Mouse (Mus musculus) hindbrain, embryonic 15.5 days (tissue): ENCODE measurements at regions not wholly inside any gene's neighbourhood (a gene's known extent, or its start where the extent isn't known, plus 50 kb on each side); places are given as distances from the start of the nearest gene placed in this dataset.
A peak's percentile ranks its signal among the peaks of the same experiment; 100 is the strongest.
"Not testable (repeated sequence)": the region's sequence is repeated elsewhere in the genome, so short reads cannot be mapped to it uniquely, and the experiment has no call there.

Source experiments
- ATAC-seq: fragments of 200-750 bp; cut with Nextera tagmentation; 2 replicates; pipeline ENCODE4 v1.8.0; 2017; ENCODE audit warnings: low read depth, moderate number of reproducible peaks, moderate TSS enrichment; ENCODE audit not compliant: low FRiP score
- H3K27ac ChIP-seq: fragments of 300-500 bp; sonication (generic); replicated peaks from 2 replicates; pipeline ENCODE4 v1.5.1; 2015; ENCODE audit warnings: mild to moderate bottlenecking, inconsistent platforms
- H3K27me3 ChIP-seq: fragments of 300-500 bp; sonication (generic); 2 replicates; pipeline ENCODE4 v1.6.1; 2015; ENCODE audit warnings: control low read depth, inconsistent platforms
- H3K36me3 ChIP-seq: fragments of 300-500 bp; sonication (generic); 2 replicates; pipeline ENCODE4 v1.6.1; 2015; ENCODE audit warnings: control low read depth, inconsistent platforms
- H3K4me1 ChIP-seq: fragments of 300-500 bp; sonication (generic); replicated peaks from 2 replicates; pipeline ENCODE4 v1.6.1; 2015; ENCODE audit warnings: control low read depth, inconsistent platforms
- H3K4me2 ChIP-seq: fragments of 300-500 bp; sonication (generic); 2 replicates; pipeline ENCODE4 v1.6.1; 2015; ENCODE audit warnings: moderate library complexity, mild to moderate bottlenecking, inconsistent platforms
- H3K4me3 ChIP-seq: fragments of 300-500 bp; sonication (generic); 2 replicates; pipeline ENCODE4 v1.5.1; 2015; ENCODE audit warnings: mild to moderate bottlenecking, inconsistent platforms
- H3K9ac ChIP-seq: fragments of 300-500 bp; sonication (generic); 2 replicates; pipeline ENCODE4 v1.6.1; 2015; ENCODE audit warnings: inconsistent platforms
- H3K9me3 ChIP-seq: fragments of 300-500 bp; sonication (generic); 2 replicates; pipeline ENCODE4 v1.6.1; 2016; ENCODE audit warnings: control low read depth, inconsistent platforms
- WGBS: fragments of 180-500 bp; shearing (Covaris S2); methylation state at CpG from one replicate; pipeline ENCODE4 v1.1.7; 2015; 5-methylcytosine and 5-hydroxymethylcytosine counted together

GRCm38 (mm10) chr6:74966046-74966445 is 1496.6 kb upstream of the 4931417E11Rik start:
- H3K4me3 ChIP-seq: no peak overlapping the region
- H3K4me2 ChIP-seq: no peak overlapping the region
- no peaks in the 10 kb centered on the region for H3K27me3 ChIP-seq
- H3K9me3 ChIP-seq: no peaks in the 10 kb centered on the region
- WGBS: 63% methylated on average over 3 of the region's 3 CpGs
- H3K4me1 ChIP-seq: no peaks in the 10 kb centered on the region
- no peak for ATAC-seq
- H3K36me3 ChIP-seq: no peaks in the 10 kb centered on the region
- H3K27ac ChIP-seq: no peak overlapping the region
- no peak overlapping the region for H3K9ac ChIP-seq

DNA sequence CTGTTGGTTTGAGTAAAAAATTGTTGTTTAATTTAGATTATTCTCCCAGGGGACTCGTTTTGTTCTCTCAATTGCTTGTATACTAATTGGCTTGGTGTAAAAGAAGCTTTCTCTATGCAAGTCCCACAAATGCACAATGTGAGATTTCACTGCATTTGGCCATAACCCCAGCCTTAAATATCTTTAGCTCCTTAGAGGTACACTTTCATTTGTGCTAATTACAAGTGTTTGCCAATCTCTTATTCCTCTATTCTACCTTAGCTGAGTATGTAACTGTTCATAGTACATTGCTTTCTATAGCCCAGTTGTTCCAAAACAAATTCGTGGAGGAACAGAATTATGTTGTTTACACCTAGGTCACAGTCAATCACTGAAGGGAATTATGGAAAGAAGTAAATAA is 1459.0 kb upstream of the 4931417E11Rik start:
- Histone ChIP-seq H3K27ac (no peak overlapping the region), H3K4me2 (no peak overlapping the region), H3K9ac (no peak overlapping the region), H3K27me3 (no peaks in the 10 kb centered on the region), H3K36me3 (no peaks in the 10 kb centered on the region), H3K9me3 (no peaks in the 10 kb centered on the region), H3K4me3 (no peak overlapping the region), H3K4me1 (no peaks in the 10 kb centered on the region)
- WGBS: 55% methylated on average over 2 of the region's 2 CpGs
- peak; percentile 65; the same call in 1 of the 2 replicates for ATAC-seq

DNA sequence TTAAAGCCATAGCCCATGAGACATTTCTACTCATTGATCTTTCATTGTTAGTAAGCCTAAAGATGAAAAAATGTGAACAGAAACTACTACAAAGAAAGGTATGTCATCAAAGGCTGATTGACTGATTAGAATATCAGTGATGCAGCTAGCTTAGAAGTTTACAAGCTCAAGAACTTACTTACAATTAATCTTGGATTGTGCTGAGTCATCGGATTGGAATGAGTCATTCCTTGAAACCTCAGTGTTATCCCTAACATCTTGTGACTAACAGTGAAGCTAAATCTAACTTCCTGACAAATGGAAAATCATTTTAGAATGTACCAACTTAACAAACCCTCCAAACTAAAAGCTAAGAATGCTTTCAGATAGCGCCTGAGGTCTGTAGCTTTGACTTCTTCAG is 1434.1 kb upstream of the 4931417E11Rik start:
- no peak overlapping the region for H3K4me2 ChIP-seq
- H3K4me1 ChIP-seq: no peaks in the 10 kb centered on the region
- 95% methylated on average over 2 of the region's 2 CpGs for WGBS
- ATAC-seq: no peak
- H3K27me3 ChIP-seq: no peaks in the 10 kb centered on the region
- H3K27ac ChIP-seq: no peak overlapping the region
- no peaks in the 10 kb centered on the region for H3K36me3 ChIP-seq
- no peaks in the 10 kb centered on the region for H3K9me3 ChIP-seq
- H3K9ac ChIP-seq: no peak overlapping the region
- no peak overlapping the region for H3K4me3 ChIP-seq

- WGBS: 42% methylated on average over 8 of the region's 8 CpGs
- no peaks in the 10 kb centered on the region for H3K36me3 ChIP-seq
- H3K4me2 ChIP-seq: no peak overlapping the region
- 0 out of 2 replicates have a peak overlapping the region, but pooled peaks have one; percentile 35 for H3K27ac ChIP-seq
- H3K9me3 ChIP-seq: no peaks in the 10 kb centered on the region
- no peak overlapping the region for H3K9ac ChIP-seq
- no peaks in the 10 kb centered on the region for H3K4me1 ChIP-seq
- H3K4me3 ChIP-seq: no peak overlapping the region
- H3K27me3 ChIP-seq: no peaks in the 10 kb centered on the region
- ATAC-seq: no peak
These were observed 1401.3 kb upstream of the 4931417E11Rik start for GRCm38 (mm10) chr6:74870626-74871320.

GRCm38 (mm10) chr6:74820696-74821095 is 1351.2 kb upstream of the 4931417E11Rik start:
- H3K27me3 ChIP-seq, H3K9ac ChIP-seq, H3K9me3 ChIP-seq, H3K4me3 ChIP-seq, H3K36me3 ChIP-seq, H3K4me1 ChIP-seq, H3K4me2 ChIP-seq, ATAC-seq, H3K27ac ChIP-seq: not testable (repeated sequence)
- WGBS: 83% methylated on average over 2 of the region's 2 CpGs
